Mouse (Mus musculus) liver, postnatal 0 days (tissue): ENCODE results near the gene Tmem86b.

Source experiments
- CTCF ChIP-seq: sonication (generic); IDR thresholded peaks from 2 replicates; pipeline ENCODE4 v1.5.1; 2016; ENCODE audit warnings: antibody characterized with exemption, low read depth
- EP300 ChIP-seq: IDR thresholded peaks from 2 replicates; pipeline ENCODE4 v1.6.1; 2016; ENCODE audit warnings: antibody characterized with exemption, low read depth, mild to moderate bottlenecking

DNA sequence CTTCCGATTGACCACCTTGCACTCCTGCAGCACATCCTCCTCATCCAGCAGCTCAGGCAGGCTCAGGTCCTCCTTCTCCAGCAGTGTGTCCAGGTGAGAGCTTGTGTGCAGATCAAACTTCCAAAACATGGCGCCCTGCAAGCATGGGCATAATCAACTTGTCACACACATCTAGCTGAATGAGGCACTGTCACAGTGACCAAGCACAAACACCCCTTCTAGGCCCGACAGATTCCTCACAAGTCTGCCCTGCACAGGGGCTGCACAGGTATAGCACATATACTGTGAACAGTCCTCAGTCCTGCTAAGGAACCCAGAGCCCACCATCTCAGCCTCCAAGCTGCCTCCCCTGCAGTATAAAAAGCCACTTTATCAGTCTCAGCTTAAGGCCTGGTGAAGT is 15.6 kb upstream of the Tmem86b start:
- TF ChIP-seq CTCF (no peak), EP300 (no peak)
